Mouse (Mus musculus) Patski (cell line): ENCODE results near the gene Mgst2. TPM values are rescaled to one million over a fixed set of nuclear protein-coding genes. Genes with fewer than 3 reads are reported as not detected.

Source experiments
- ATAC-seq: fragments of 100-300 bp; one replicate; pipeline ENCODE4 v1.8.0; 2021
- CTCF ChIA-PET: fragments of 350-600 bp; sonication (Branson Sonifier 250); formaldehyde crosslinking; loops from one replicate; lab custom pipeline; 2022; ENCODE audit warnings: inconsistent platforms; lab: Charles Lee
- POLR2A ChIA-PET: fragments of 350-600 bp; sonication (Branson Sonifier 250); formaldehyde crosslinking; loops from one replicate; lab custom pipeline; 2022; ENCODE audit warnings: antibody characterized with exemption, inconsistent platforms; lab: Charles Lee
- DNase-seq: peaks from one replicate; pipeline ENCODE4 v3.0.0-alpha.2; 2011; ENCODE audit warnings: low read depth, low spot score
- H3K27me3 ChIP-seq: fragments of 371-371 bp; one replicate; pipeline ENCODE4 v1.5.1; 2021
- CTCF ChIP-seq: fragments of 100-300 bp; IDR thresholded peaks from one replicate; pipeline ENCODE4 v1.5.1; 2021
- in situ Hi-C: fragments of 300-500 bp; cut with MboI; formaldehyde crosslinking; loops from 3 replicates; pipeline ENCODE4 v1.11.1; 2018; ENCODE audit warnings: low pct_unique_long_range_greater_than_20kb, mixed read lengths
- polyA plus RNA-seq: library from polyadenylated mRNA; unstranded; gene quantifications from one replicate; pipeline ENCODE4 v1.2.3, GENCODE M21; 2021

Mgst2 gene
- 118 TPM for polyA plus RNA-seq

DNA sequence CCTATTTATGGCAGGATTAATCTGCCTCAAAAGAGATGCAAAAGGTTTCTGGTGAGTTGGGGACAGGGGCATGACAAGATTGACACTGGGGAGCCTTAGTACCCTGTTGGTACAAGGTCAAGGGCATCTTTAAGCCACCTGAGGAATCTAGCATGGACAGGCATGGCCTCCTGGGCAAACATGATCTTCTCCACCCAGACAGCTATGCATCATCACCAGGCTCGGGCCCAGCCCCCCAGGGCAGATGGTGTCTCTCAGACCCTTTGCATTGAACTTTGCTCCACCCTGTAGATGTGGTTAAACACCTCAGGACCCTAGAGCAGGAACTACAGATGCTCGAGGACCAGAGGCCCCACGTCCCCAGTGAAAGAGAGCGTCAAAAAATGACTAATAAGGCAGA lies at the start of gene Mgst2:
Gene Mgst2, plus strand, starts transcription at position 301 of the 400 bp plus-strand sequence.
- in situ Hi-C loops, result no loop called here
- POLR2A ChIA-PET, result interaction anchor here (0.6 to 0.9 kb wide), 2 partner anchors 10 to 59 kb away, joined by 3 to 4 read pairs; no protein-coding TSS in a partner anchor
- DNase-seq (no peak), ATAC-seq (no peak)
- CTCF ChIA-PET, result interaction anchor here (1.1 to 1.3 kb wide), 5 partner anchors 9 to 13 kb away, joined by 3 to 4 read pairs (median 3); no protein-coding TSS in a partner anchor
- no peak for TF ChIP-seq CTCF
- no peaks in the 10 kb centered on the region for H3K27me3 ChIP-seq

DNA sequence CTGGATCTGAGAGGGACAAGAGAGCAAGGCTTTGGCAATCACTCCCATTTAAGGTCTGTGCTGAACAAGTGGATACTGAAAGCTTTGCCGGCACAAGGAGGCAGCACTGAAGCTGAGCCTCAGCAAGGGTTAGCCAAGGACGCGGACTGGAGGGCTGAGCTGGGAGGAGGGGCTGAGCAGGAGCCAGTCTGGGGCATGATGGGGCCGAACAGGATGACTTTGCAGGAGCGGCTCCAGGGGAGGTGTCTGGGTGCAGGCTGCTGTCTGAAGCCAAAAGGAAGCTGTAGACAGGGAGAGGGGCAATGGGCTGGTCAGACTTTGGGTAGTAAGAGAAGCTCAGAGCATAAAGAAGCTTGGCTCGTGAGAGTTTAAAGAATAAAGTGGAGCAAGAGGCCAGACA lies 48.2 kb upstream of the Mgst2 start:
- H3K27me3 ChIP-seq, result no peaks in the 10 kb centered on the region
- ChIA-PET POLR2A (interaction anchor here (0.6 kb wide), 1 partner anchor 15 kb away, joined by 3 read pairs; no protein-coding TSS in a partner anchor), CTCF (interaction anchor here (0.8 to 1.8 kb wide), 5 partner anchors 20 to 127 kb away, joined by 3 to 5 read pairs (median 3); no protein-coding TSS in a partner anchor)
- in situ Hi-C loops, result no loop called here
- ATAC-seq (peak; percentile 31), DNase-seq (no peak)
- no peak for TF ChIP-seq CTCF

DNA sequence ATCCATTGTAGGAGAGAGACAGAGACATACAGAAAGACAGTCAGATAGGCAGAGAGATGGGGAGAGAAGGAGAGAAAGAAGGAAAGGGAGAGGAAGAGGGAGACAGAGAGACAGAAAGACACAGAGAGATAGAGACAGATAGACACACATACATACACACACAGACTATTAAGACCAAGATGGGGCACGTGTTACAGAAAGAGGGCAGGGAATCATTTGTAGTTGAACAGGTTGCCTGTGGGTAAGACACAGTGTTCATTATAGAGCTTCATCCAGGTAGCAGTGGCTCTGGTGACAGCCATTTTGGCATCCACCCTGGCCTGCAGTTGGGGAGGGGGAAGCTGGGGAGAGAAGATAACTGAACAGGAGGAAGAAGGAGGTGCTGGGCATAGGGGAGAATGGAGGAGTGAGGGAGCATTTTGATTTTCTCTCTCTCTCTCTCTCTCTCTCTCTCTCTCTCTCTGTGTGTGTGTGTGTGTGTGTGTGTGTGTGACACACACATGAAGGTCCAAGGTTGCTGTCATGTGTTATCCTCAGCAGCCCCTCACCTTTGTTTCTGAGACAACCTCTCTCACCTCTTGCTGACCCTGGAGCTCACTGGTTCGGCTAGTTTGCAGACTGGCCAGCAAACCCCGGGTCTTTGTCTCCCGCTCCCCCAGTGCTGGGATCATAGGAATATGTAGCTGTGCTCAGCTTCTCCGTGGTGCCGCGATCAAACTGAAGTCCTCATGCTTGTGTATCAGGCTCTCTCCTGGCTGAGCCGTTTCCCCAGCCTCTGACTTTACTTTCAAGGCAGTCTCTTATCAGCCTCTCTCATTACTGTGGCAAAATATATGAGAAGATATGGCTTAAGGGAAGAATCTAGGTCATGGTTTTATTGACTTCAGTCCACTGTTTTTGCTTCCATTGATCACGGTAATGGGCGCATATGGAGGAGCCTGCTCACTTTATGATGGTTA lies 47.5 kb upstream of the Mgst2 start:
- H3K27me3 ChIP-seq, result no peaks in the 10 kb centered on the region
- ChIA-PET CTCF (interaction anchor here (1.1 kb wide), 2 partner anchors 28 to 33 kb away, joined by 3 to 4 read pairs; no protein-coding TSS in a partner anchor), POLR2A (interaction anchor here (0.6 kb wide), 1 partner anchor 15 kb away, joined by 3 read pairs; no protein-coding TSS in a partner anchor)
- no peak for DNase-seq
- no peak for ATAC-seq
- in situ Hi-C loops, result no loop called here
- no peak for TF ChIP-seq CTCF

DNA sequence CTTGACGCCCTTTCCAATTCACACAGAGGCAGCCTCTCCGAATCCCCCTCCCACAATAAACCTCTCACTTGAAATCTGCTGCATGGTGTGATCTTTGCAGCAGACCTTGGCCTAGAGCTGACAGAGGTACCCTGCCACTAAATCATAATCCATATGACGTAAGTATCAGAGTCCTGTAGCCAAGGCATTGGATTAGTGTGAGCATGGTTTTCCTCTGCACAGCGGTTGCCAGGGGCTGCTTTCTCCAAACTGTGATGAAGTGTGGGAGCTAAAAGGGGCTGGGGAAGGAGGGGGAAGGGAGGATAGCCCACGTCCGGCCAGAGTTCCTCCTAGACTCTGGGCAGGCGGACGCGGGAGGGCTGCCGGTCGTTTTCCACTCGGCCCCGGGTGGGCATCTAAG lies 45.9 kb upstream of the Mgst2 start:
- no peak for TF ChIP-seq CTCF
- H3K27me3 ChIP-seq, result no peaks in the 10 kb centered on the region
- in situ Hi-C loops, result no loop called here
- no peak for DNase-seq
- POLR2A ChIA-PET, result interaction anchor here (1.0 kb wide), 1 partner anchor 10 kb away, joined by 5 read pairs; no protein-coding TSS in a partner anchor
- CTCF ChIA-PET, result no interaction called here
- no peak for ATAC-seq

DNA sequence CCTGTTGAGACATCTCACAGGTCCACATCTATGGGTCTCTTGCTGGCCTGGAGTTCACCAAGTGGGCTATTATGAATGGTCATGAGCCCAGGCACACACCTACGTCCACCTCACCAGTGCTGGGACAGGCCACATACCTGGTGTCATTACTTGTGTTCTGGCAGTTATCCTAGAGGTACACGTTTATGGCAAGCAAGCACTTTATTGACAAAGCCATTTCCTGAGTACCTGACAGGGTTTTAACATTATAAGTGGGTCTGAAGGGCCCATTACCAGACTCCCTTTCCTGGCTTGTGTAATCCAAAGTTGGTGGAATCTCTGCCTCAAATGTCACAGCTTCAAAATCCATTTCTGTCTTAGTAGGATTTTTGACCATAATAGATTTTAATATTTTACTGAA lies 36.2 kb upstream of the Mgst2 start:
- ChIA-PET CTCF (no interaction called here), POLR2A (interaction anchor here (0.8 kb wide), 1 partner anchor 9 kb away, joined by 5 read pairs; no protein-coding TSS in a partner anchor)
- in situ Hi-C loops, result no loop called here
- no peaks in the 10 kb centered on the region for H3K27me3 ChIP-seq
- no peak for ATAC-seq
- no peak for DNase-seq
- no peak for TF ChIP-seq CTCF

DNA sequence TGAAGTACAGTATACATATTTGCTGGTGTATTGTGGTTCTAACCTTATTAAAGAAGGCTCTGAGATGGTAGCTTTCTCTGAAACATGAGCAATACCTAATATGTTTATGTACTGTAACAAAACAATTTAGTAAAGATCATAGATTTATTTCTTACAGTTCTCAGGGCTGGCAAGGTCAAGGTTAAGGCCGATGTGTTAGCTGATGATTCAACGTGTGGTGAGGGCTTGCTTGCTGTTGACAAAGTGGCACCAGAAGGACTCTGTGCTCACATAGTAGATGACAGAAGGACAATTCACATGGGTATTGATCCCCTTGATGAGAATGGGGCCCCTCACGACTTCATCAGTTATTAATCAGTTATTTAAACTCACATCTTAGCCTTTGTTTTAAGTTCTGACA lies 32.4 kb upstream of the Mgst2 start:
- ATAC-seq, result no peak
- DNase-seq, result no peak
- CTCF ChIA-PET, result interaction anchor here (1.0 to 1.1 kb wide), 3 partner anchors 21 to 176 kb away, joined by 3 to 5 read pairs (median 4); no protein-coding TSS in a partner anchor
- in situ Hi-C loops, result no loop called here
- no peaks in the 10 kb centered on the region for H3K27me3 ChIP-seq
- POLR2A ChIA-PET, result no interaction called here
- TF ChIP-seq CTCF, result no peak

DNA sequence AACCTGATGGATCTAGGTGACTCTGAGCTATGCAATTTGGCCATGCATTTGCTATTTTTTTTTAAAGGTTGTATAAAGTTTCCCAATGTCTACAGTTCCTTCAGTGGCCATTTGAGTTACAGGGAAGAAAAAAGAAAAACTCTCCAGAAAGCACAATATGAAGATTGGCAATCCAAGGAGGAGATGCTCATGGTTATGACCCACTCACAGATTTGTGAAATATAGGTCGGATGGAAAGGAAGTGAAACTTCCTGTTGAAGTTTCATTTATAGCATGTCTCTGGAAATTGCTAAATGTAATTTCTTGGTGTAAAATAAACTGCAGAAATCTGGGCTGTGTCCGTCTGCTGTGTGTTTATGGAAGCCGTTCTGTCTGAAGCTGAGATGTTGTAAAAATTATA lies 31.2 kb upstream of the Mgst2 start:
- ATAC-seq, result no peak
- no peak for TF ChIP-seq CTCF
- CTCF ChIA-PET, result no interaction called here
- POLR2A ChIA-PET, result interaction anchor here (0.5 kb wide), 1 partner anchor 108 kb away, joined by 4 read pairs; no protein-coding TSS in a partner anchor
- H3K27me3 ChIP-seq, result no peaks in the 10 kb centered on the region
- no peak for DNase-seq
- in situ Hi-C loops, result no loop called here

DNA sequence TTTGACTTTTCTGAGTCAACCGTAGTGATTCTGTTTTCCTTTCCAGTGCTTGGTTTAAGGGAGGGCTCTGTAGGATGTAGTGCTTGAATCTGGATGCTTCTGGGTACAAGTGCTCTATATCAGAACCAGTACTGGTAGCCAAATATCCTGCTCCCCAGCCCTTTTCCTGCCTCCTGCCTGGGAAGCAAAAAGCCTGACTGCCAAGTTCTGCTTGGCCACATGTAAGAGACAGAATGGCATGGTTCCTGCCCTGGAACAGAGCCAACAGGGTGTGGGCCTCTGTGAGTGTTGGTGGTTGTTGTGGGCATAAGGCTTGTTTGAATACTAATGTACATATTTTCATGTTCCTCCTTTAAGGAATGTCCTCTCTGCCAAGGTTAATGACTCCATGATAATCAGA lies 29.4 kb upstream of the Mgst2 start:
- POLR2A ChIA-PET, result no interaction called here
- TF ChIP-seq CTCF, result no peak
- no peak for ATAC-seq
- in situ Hi-C loops, result no loop called here
- H3K27me3 ChIP-seq, result no peaks in the 10 kb centered on the region
- no peak for DNase-seq
- CTCF ChIA-PET, result no interaction called here

DNA sequence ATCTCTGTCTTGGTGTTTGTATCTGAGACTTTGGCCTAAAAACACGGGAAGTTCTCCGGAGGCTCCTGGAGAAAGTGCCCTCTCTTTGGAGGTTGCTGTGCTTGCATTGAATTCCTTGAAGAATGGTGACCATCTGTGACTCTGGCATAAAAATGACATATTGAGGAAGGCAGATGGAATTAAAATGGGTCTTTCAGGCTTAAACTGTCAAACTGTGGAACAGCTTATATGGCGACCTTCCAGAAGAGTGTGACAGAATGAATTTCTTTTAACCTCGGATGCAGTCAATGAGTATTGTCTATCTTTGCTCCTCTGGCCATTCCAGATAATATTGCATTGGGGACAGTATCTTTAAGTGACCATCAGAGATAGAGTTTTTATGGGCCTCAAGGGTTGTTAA lies 28.2 kb upstream of the Mgst2 start:
- ATAC-seq (no peak), DNase-seq (no peak)
- in situ Hi-C loops, result no loop called here
- POLR2A ChIA-PET, result no interaction called here
- CTCF ChIA-PET, result interaction anchor here (1.4 kb wide), 1 partner anchor 21 kb away, joined by 3 read pairs; no protein-coding TSS in a partner anchor
- no peak for TF ChIP-seq CTCF
- H3K27me3 ChIP-seq, result no peaks in the 10 kb centered on the region

DNA sequence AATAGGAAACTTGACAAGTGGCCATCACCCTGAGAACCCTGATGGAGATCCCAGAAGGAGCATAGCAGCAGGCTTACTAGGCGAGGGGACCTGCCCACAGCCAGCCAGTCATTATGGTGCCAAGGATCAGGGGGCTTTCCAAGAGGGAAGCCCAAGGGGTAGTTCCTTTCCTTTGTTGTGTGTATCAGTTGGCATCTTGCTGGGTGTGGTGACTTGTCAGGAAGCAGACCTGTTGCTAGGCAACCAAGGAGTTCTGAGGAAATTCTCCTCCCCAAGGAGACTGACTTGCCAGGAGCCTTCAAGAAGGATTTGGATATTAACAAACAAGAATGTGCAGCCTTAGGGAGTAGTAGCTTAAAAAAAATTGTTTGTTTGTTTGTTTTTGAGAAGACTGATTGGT lies 25.7 kb upstream of the Mgst2 start:
- ATAC-seq (no peak), DNase-seq (no peak)
- POLR2A ChIA-PET, result interaction anchor here (0.6 kb wide), 1 partner anchor 372 kb away, joined by 3 read pairs; no protein-coding TSS in a partner anchor

DNA sequence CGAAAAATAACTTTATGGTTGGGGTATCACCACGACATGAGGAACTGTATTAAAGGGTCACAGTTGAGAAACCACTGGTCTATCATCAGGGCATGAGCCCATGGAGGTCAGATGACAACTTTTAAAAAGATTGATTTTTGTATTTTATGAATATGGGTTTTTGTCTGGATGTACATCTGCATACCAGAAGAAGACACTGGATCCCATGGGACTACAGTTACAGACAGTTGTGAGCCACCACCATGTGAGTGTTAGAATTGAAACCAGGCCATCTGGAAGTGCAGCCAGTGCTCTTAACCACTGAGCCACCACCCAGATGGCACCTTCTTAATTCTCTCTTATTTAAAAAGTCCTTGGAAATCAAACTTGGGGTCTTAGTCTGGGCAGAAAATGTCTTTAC lies 24.2 kb upstream of the Mgst2 start:
- in situ Hi-C loops, result no loop called here
- ATAC-seq, result no peak
- no peaks in the 10 kb centered on the region for H3K27me3 ChIP-seq
- DNase-seq, result no peak
- ChIA-PET POLR2A (no interaction called here), CTCF (no interaction called here)
- TF ChIP-seq CTCF, result no peak

More for the DNA sequence above, 25.7 kb upstream of the Mgst2 start:
- no peaks in the 10 kb centered on the region for H3K27me3 ChIP-seq
- in situ Hi-C loops, result no loop called here
- TF ChIP-seq CTCF, result no peak
- CTCF ChIA-PET, result no interaction called here
